Mouse (Mus musculus) G1E-ER4 (cell line): ENCODE data around the gene Apbb1. TPM values are rescaled to one million over a fixed set of nuclear protein-coding genes. Genes with fewer than 3 reads are reported as not detected.

Experiments
- GATA1 ChIP-seq: IDR thresholded peaks from one replicate; pipeline ENCODE4 v1.8.0; 2012; ENCODE audit warnings: low read length, inconsistent platforms
- polyA plus RNA-seq: library from polyadenylated mRNA; stranded (reverse); fragments of >175 nt; gene quantifications from 2 replicates; pipeline ENCODE4 v1.2.3, GENCODE M21; 2012

The Apbb1 gene
- polyA plus RNA-seq = 0.05 TPM in 1 of 2 replicates, not detected in the other

DNA sequence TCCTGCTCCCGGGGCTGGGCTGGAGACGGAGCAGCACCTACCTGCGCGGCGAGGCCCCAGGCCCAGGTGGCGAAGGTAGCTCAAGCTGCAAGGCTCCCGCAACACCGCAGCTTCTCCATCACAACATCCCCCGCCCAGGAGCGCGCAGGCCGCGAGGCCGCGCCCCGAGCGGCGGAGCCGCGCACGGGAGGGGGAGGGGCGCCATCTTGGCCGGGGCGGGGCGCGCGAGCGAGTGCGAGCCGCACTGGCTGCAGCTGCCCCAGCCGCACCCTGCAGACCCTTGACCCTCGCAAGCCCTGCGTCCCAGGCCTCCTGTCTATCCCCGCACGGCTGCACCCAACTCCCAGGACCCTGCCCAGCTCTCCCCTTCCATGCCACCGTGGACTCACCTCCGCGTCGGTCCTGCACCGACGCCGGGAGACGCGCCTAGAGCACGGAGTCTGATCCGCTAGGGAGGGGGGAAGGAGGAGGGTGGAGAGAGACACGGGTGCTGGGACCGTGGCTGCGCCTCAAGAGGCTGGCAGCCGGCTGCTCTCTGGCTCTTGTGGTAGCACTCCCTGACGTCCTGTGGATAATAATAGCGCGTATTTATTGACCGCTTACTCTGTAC lies at the start of gene Apbb1:
Gene Apbb1, minus strand, starts transcription at position 560 of the 610 bp plus-strand sequence.
- no peak for TF ChIP-seq GATA1

DNA sequence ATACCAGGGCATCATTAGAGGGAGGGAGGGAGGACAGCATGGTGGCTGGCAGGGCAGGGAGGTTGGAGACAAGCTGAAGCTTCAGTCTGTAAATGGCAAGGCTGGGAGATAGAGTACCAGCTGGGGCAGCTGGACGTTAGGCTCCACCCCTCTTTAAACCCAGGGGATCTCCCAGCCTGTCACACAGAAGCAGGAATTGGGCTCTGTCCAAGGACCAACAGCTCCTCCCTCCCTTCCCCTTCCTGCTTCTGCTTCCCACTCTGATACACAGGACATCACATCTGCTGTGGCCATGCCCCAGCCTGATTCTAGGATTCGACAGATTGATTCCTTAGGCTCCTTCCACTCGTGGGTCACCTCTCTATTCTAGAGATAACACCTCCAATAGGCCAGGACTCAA lies 47.2 kb upstream of the Apbb1 start:
- no peak for TF ChIP-seq GATA1

DNA sequence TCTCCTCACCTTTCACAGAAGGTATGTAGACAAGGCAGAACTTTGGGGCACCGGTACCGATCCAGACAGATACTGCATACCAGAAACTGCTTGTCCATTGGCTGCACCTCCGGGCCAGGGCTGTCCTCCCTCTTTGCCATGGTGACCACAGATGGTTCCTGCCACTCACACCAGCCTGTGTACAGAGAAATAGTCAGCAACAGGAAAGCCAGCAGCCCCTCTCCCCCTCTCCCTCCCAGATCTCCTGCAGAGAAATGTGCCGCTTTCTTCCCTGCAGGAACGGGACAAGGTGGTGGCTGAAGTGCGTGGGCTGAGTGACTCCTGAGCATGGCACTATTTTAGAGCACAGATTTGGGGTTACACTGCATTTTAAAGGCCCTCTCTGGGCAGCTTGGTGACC lies 43.9 kb upstream of the Apbb1 start:
- no peak for TF ChIP-seq GATA1

DNA sequence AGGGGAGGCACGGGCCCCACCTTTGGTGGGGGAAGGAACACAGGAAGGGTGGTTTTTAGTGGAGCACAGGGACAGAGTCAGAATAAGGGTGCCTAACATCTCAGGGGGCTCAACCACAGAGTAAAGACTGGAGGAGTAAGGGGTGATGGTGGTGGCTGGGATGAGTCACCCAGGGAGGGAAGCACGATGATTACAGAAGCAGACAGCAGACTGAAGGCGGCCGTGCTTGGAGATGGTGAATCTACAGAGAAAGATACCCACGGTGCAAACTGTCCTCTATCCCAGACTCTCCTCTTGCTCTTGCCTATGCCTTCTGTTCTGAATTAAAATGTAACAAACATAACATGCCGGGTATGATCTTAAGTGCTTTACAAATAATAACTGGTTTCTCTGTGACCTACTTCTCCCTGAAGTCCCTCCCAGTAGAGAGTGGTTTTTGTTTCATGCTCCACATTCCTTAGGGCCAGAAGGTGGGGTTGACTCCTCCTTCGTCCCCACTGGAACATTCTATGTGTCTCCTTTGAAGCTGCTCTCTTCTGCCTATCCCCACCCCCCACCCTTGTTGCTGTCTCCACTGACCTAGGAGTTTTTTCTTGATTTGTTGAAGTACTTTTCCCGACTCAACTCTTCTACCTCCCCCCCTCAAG lies 40.3 kb upstream of the Apbb1 start:
- no peak for TF ChIP-seq GATA1

DNA sequence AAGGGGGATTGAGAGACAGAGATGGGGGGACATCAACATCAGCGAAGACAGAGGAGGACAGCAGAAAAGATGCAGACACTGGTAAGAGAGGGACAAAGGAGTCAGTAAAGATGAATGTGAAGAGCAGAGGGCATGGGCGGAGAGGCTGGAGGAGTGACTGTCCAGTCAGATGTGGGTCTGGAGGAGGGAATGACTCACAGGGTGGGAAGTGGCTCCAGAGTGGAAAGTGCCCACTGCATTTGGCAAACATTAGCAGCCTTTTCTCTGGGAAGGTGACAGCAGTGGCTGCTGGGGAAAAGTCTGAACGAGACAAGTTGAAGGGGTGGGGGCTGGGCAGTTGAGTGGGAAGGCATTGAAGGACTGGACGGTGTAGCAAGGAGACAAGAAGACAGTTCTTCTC lies 39.6 kb upstream of the Apbb1 start:
- TF ChIP-seq GATA1 = no peak

DNA sequence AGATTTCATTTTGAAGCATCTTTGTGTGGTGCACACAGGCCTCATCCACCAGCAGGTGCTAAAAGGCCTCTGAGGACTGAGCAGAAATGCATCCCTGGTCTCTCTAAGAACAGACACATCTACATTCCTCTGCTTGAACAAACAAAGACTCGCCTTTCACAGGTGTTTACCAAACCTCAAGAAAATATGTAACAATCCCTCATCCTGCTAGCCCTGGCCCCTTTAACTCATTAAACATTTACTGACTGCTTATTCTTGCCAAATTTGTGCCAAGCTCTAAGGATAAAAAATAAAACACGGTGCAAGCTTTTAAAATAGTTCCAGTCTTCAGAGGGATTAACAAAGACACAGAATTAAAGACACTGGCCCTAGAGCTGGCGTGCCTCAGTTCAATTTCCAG lies 38.2 kb upstream of the Apbb1 start:
- TF ChIP-seq GATA1 = no peak

DNA sequence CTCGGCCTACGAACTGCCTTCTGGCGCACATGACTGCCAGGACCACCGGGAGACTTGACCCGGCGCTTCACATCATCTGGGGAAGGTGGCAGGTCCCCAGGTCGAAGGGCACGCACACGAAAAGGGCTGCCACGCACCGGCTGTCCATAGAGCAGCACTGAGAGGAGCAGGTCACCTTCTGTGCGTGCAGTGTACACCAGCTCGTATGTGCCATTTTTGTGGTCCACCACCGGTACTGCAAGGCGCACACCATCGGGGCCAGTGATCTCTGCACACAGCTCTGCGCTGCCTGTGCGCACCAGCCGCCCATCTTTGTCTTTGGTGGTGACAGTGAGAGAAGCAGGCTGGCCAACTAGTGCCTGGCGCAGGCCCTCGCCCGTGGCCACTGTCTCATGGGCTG lies 36.4 kb upstream of the Apbb1 start:
- TF ChIP-seq GATA1 = no peak

DNA sequence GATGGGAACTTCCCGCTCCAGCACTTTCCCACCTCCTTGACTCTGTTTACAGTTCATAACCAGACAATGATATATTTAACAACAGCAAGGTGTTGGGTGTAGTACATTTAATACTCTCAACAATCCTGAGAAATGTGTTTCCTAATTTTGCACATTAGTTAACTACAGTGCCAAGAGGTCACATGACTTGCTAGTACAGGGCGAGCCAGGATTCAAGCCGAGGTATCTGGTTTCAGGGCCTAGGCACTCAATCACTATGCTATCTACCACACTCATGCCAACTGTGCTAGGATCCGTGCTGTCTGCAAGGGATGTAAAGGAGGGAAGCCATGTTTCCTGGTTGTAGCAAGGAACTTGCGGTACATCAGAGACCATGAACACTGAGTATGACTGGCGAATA lies 35.1 kb upstream of the Apbb1 start:
- TF ChIP-seq GATA1 = no peak

DNA sequence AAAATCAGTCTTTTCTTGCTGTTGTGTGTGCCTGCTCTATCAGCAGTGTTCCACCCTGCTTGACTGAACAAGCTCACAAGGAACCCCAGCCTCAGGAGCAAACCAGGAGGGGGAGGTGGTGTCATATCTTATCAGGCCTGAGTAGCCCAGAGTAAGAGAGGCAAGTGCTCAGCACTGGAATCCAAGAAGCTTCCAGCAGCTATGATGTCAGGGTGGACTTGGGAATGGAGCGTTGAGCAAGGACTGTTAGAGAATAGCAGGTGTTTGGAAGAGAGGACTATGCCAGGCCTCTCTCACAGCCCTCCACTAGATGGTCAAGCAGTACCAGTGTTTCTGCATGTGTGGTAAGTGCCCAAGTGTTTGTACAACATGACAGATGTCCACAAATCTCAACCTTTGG lies 34.3 kb upstream of the Apbb1 start:
- TF ChIP-seq GATA1 = no peak

DNA sequence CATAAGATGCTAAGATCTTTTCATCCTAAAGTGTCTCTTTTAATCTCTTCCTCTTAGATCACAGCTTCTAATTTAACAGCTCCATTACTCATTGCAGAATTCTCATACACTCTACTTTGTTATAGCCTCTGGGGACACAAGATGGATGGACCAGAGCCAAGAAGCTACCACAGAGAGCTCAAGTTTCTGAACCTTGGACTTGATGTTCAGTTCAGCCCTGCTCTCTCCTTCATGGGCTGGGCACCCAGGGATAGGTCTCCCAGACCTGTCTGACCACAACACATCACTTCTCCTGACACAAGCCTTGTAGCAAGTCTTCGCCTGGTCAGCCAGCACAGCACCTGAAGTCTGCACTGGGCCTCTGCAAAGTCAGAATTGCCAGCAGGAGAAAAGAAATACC lies 32.9 kb upstream of the Apbb1 start:
- TF ChIP-seq GATA1 = no peak

DNA sequence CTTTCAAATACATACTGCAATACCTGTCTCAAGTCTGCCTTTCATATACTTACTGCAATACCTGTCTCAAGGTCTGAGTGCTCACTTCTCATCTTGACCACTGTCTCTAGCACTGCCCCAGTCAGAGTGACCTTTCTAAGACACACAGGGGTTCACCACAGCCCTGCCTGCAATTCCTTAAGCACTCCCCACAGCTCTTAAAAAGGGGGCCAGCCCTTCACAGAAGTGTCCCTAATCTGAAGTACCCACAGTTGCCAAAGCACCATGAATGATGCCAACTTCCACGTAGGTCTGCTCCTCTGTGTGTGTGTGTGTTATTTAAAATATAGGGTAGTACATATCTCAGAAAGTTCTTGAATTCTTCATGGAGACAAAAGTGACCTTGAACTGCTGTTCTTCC lies 30.3 kb upstream of the Apbb1 start:
- TF ChIP-seq GATA1 = no peak

DNA sequence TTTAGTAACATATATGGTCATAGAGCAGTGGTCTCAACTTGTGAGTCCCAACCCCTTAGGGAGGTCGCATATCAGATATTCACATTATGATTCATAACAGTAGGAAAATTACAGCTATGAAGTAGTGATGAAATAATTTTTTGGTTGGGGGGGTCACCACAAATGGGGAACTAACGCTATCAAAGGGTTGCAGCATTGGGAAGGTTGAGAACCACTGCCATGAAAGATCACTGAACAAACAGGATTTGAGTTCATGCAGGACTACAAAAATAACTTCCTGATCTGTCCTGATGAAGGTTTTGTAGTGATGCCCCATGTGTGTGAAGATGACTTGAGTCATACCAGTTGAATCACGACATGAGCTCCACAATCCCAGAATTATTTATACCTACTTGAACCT lies 27.0 kb upstream of the Apbb1 start:
- no peak for TF ChIP-seq GATA1

DNA sequence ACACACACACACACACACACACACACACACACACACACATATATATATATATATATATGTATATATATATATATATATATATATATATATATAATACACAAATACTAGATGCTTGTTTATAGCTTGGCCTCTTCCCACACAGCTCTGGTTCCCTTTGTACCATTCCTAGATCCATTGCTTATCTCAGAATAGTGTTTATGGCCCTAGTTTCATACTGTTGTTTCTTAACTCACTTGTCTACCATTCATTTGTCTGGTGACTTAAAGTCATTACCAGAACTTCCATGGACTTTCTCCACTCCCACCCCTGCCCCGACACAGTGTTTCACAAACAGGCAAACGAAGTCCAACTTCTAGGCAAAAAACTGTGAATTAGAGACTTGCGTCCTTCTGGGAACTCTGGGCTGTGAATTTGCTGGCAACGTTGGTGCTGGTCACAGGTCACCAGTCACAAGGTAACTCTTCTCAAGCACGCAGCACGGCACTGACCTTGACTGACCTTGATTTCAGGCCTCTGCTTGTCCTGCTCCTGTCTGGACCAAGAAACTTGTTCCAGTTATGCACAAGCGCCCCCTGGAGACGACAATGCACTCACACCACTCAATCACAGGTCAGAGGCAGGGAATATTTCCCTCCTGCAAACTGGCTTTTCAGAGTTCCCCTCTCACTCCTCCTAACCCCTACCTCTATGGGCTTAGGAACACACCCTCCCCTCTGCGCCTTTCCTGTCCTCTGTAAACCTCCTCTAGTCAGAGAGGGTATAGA lies 21.6 kb upstream of the Apbb1 start:
- no peak for TF ChIP-seq GATA1

DNA sequence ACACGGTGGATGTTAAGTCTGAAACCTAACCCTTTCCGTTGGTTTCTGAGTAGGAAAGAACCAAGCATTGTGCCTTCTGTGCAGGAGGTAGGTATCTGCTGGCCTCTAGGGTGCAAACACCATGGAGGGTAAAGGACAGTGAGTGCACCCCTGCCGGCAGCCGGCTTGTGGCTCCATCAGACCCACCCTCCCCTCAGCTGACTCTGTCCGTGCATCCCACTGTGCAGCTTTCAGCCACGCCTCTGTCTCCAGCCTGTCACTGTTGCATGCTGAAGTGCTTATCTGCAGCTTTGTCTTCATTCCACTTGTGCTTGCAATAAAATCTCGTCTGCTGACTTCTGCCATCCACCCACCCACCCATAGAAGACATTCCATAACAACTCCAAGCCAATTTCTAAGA lies 8.6 kb upstream of the Apbb1 start:
- no peak for TF ChIP-seq GATA1

DNA sequence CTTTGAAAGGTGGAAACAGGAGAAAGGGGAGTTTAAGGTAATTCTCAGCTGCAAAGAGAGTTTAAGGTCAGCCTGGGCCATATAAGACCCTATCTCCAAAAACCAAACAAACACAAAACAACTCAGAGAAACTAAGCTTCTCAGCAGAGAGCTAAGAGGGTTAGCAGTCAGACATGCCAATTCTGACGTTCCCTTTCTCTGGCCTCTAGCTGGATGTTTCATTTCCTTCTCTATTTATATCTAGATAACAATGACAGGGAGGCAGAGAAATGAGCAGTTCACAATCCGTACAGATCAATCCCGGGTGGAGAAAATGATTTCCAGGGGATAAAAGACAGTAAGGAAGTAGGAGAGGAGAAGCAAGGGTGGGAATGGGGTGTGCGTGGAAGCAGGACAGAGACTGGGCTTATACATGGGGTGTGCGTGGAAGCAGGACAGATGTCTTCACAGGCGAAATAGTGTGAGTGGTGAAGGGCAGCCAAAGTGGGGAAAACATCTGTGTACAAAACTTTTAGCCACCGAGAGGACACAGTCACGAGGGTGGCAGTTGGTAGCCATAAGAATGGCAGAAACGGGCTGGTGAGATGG lies 7.0 kb upstream of the Apbb1 start:
- TF ChIP-seq GATA1 = no peak

DNA sequence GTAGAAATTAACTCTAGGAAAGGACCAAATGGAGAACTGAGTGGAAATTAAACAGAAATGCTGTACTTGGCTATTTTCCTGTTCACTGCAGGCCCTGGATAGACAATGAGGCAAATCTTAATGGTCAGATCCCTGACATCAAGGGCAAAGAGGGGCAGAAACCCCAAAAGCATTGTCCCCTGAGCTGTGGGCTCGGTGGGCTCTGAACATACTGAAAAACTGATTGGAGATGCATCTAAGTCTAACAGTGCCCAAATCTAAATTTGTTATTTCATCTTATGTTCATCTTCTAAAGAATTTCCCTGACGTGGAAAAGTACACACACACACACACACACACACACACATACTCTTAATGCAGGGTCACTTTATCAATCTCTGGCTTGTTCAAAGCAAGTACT lies 506 bp upstream of the Apbb1 start:
- no peak for TF ChIP-seq GATA1

DNA sequence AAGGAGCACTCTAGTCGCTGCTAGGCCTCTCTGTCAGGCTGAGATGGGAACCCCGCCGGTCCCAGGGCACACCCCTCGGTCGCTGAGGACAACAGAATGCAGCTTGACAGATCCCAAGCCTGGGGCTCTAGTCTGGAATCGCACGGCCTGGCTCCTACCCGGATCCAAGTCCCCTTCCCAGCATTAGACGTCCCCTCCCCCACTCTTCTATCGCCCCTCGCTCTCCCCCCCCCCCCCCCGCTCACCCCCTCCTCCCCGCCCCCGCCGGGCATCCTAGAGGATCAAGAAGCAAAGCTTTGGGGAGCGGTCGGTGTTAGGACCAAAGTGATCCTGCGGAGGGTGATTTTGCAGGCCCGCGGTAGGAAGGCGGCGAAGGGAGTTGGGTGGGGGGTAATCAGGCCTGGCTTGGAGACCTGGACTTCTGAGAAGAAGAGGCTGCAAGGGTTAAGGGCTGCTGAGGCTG lies 795 bp downstream of the Apbb1 start:
- no peak for TF ChIP-seq GATA1

DNA sequence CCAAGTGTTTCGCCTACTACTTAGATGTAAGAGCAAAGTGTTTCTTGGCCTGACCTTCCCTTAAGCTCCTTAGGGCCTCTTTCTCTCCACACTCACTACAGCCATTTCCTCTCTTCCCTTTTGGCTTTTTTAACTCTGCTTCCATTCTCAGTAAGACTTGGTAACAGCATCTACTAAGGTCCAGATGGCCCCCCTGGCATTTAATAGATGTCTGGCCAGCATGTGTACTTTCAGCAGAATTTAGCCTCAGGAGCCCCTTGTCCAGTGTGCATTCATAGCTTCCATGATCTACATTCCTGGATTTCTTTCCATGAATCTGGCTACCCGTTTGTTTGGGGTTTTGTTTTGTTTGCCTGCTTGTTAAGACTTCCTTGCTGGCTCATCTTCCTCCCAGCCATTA lies 3.0 kb downstream of the Apbb1 start:
- TF ChIP-seq GATA1 = no peak
